Mouse (Mus musculus): ENCODE data around the gene Urb2. TPM values are rescaled to one million over a fixed set of nuclear protein-coding genes. Genes with fewer than 3 reads are reported as not detected.

Urb2 gene
- polyA plus RNA-seq, 1 experiment from 2014 or later = 4.6 TPM

GRCm38 (mm10) chr8:123982826-123983400 lies 38.4 kb upstream of the Urb2 start, which contains the start of gene Abcb10:
Gene Abcb10, minus strand, starts transcription at chr8:123983122.
- H3K27ac ChIP-seq (ENCODE audit: low read length) = peak within 1 kb of the TSS; percentile 21; the same call in 1 of the 2 replicates
- peak; percentile 88 for ATAC-seq
- under 1% methylated on average over 54 of the region's 56 CpGs for WGBS
- H3K4me1 ChIP-seq (replicated peaks; ENCODE audit: control insufficient read depth, insufficient read depth, low read length) = peaks cover 19% of the 10 kb centered on the region
- H3K9ac ChIP-seq (replicated peaks; ENCODE audit: low read depth, low read length) = peak within 1 kb of the TSS; percentile 84
- H3K27me3 ChIP-seq (replicated peaks; ENCODE audit: control insufficient read depth, insufficient read depth, low read length) = no peaks in the 10 kb centered on the region
- H3K4me3 ChIP-seq (replicated peaks; ENCODE audit: low read length) = peak within 1 kb of the TSS; percentile 80
- peak within 1 kb of the TSS; percentile 92 for H3K4me2 ChIP-seq (ENCODE audit: low read length)
- no peaks in the 10 kb centered on the region for H3K9me3 ChIP-seq (ENCODE audit: control insufficient read depth, low read length)
- H3K36me3 ChIP-seq (ENCODE audit: control insufficient read depth, insufficient read depth) = no peaks in the 10 kb centered on the region

- H3K9me3 ChIP-seq (ENCODE audit: control insufficient read depth, low read length) = no peaks in the 10 kb centered on the region
- no peaks in the 10 kb centered on the region; the same call in 1 of the 2 replicates for H3K4me1 ChIP-seq (replicated peaks; ENCODE audit: control insufficient read depth, insufficient read depth, low read length)
- H3K4me3 ChIP-seq (replicated peaks; ENCODE audit: low read length) = no peak overlapping the region
- H3K27me3 ChIP-seq (replicated peaks; ENCODE audit: control insufficient read depth, insufficient read depth, low read length) = no peaks in the 10 kb centered on the region
- no peak for ATAC-seq
- no peak overlapping the region for H3K9ac ChIP-seq (replicated peaks; ENCODE audit: low read depth, low read length)
- no peaks in the 10 kb centered on the region for H3K36me3 ChIP-seq (ENCODE audit: control insufficient read depth, insufficient read depth)
- no peak overlapping the region for H3K4me2 ChIP-seq (ENCODE audit: low read length)
- 76% methylated on average over 6 of the region's 6 CpGs for WGBS
- H3K27ac ChIP-seq (ENCODE audit: low read length) = no peak overlapping the region
Measured at GRCm38 (mm10) chr8:123988605-123989038, 32.7 kb upstream of the Urb2 start.

GRCm38 (mm10) chr8:123989128-123989527 lies 32.2 kb upstream of the Urb2 start:
- no peak overlapping the region for H3K9ac ChIP-seq (replicated peaks; ENCODE audit: low read depth, low read length)
- H3K4me3 ChIP-seq (replicated peaks; ENCODE audit: low read length) = no peak overlapping the region
- H3K27ac ChIP-seq (ENCODE audit: low read length) = no peak overlapping the region
- H3K4me1 ChIP-seq (replicated peaks; ENCODE audit: control insufficient read depth, insufficient read depth, low read length) = no peaks in the 10 kb centered on the region; the same call in 1 of the 2 replicates
- H3K36me3 ChIP-seq (ENCODE audit: control insufficient read depth, insufficient read depth) = no peaks in the 10 kb centered on the region
- H3K4me2 ChIP-seq (ENCODE audit: low read length) = no peak overlapping the region
- no peaks in the 10 kb centered on the region for H3K9me3 ChIP-seq (ENCODE audit: control insufficient read depth, low read length)
- WGBS = 81% methylated on average over 7 of the region's 7 CpGs
- no peak for ATAC-seq
- no peaks in the 10 kb centered on the region for H3K27me3 ChIP-seq (replicated peaks; ENCODE audit: control insufficient read depth, insufficient read depth, low read length)

- H3K4me3 ChIP-seq (replicated peaks; ENCODE audit: low read length) = no peak overlapping the region
- H3K9ac ChIP-seq (replicated peaks; ENCODE audit: low read depth, low read length) = no peak overlapping the region
- H3K4me2 ChIP-seq (ENCODE audit: low read length) = no peak overlapping the region
- no peaks in the 10 kb centered on the region for H3K36me3 ChIP-seq (ENCODE audit: control insufficient read depth, insufficient read depth)
- no peaks in the 10 kb centered on the region; the same call in 1 of the 2 replicates for H3K4me1 ChIP-seq (replicated peaks; ENCODE audit: control insufficient read depth, insufficient read depth, low read length)
- ATAC-seq = no peak
- no peak overlapping the region for H3K27ac ChIP-seq (ENCODE audit: low read length)
- no peaks in the 10 kb centered on the region for H3K9me3 ChIP-seq (ENCODE audit: control insufficient read depth, low read length)
- WGBS = 93% methylated on average over 13 of the region's 13 CpGs
- no peaks in the 10 kb centered on the region for H3K27me3 ChIP-seq (replicated peaks; ENCODE audit: control insufficient read depth, insufficient read depth, low read length)
Measured at GRCm38 (mm10) chr8:123990277-123991049, 30.8 kb upstream of the Urb2 start.

- Histone ChIP-seq H3K4me3 (replicated peaks; ENCODE audit: low read length) (no peak overlapping the region), H3K36me3 (ENCODE audit: control insufficient read depth, insufficient read depth) (peaks cover 6% of the 10 kb centered on the region; the same call in 1 of the 2 replicates), H3K27ac (ENCODE audit: low read length) (no peak overlapping the region), H3K9me3 (ENCODE audit: control insufficient read depth, low read length) (no peaks in the 10 kb centered on the region), H3K27me3 (replicated peaks; ENCODE audit: control insufficient read depth, insufficient read depth, low read length) (no peaks in the 10 kb centered on the region), H3K4me2 (ENCODE audit: low read length) (no peak overlapping the region), H3K9ac (replicated peaks; ENCODE audit: low read depth, low read length) (no peak overlapping the region), H3K4me1 (replicated peaks; ENCODE audit: control insufficient read depth, insufficient read depth, low read length) (no peaks in the 10 kb centered on the region; the same call in 1 of the 2 replicates)
- no peak for ATAC-seq
- WGBS = 65% methylated on average over 8 of the region's 8 CpGs
Measured at GRCm38 (mm10) chr8:123992587-123992986, 28.7 kb upstream of the Urb2 start.

- Histone ChIP-seq H3K36me3 (ENCODE audit: control insufficient read depth, insufficient read depth) (peaks cover 6% of the 10 kb centered on the region; the same call in 1 of the 2 replicates), H3K27ac (ENCODE audit: low read length) (no peak overlapping the region), H3K9ac (replicated peaks; ENCODE audit: low read depth, low read length) (no peak overlapping the region), H3K27me3 (replicated peaks; ENCODE audit: control insufficient read depth, insufficient read depth, low read length) (no peaks in the 10 kb centered on the region), H3K4me1 (replicated peaks; ENCODE audit: control insufficient read depth, insufficient read depth, low read length) (no peaks in the 10 kb centered on the region; the same call in 1 of the 2 replicates), H3K4me3 (replicated peaks; ENCODE audit: low read length) (no peak overlapping the region), H3K9me3 (ENCODE audit: control insufficient read depth, low read length) (no peaks in the 10 kb centered on the region), H3K4me2 (ENCODE audit: low read length) (no peak overlapping the region)
- 92% methylated on average over 5 of the region's 5 CpGs for WGBS
- ATAC-seq = no peak
Measured at GRCm38 (mm10) chr8:123993597-123993996, 27.7 kb upstream of the Urb2 start.

- ATAC-seq = no peak
- Histone ChIP-seq H3K27ac (ENCODE audit: low read length) (no peak overlapping the region), H3K9me3 (ENCODE audit: control insufficient read depth, low read length) (no peaks in the 10 kb centered on the region), H3K9ac (replicated peaks; ENCODE audit: low read depth, low read length) (no peak overlapping the region), H3K4me3 (replicated peaks; ENCODE audit: low read length) (no peak overlapping the region), H3K4me1 (replicated peaks; ENCODE audit: control insufficient read depth, insufficient read depth, low read length) (no peaks in the 10 kb centered on the region; the same call in 1 of the 2 replicates), H3K36me3 (ENCODE audit: control insufficient read depth, insufficient read depth) (peaks cover 6% of the 10 kb centered on the region; the same call in 1 of the 2 replicates), H3K4me2 (ENCODE audit: low read length) (no peak overlapping the region), H3K27me3 (replicated peaks; ENCODE audit: control insufficient read depth, insufficient read depth, low read length) (no peaks in the 10 kb centered on the region)
- WGBS = 97% methylated on average over 3 of the region's 3 CpGs
Measured at GRCm38 (mm10) chr8:123993997-123994396, 27.3 kb upstream of the Urb2 start.

GRCm38 (mm10) chr8:123999568-123999967 lies 21.7 kb upstream of the Urb2 start:
- Histone ChIP-seq H3K9ac (replicated peaks; ENCODE audit: low read depth, low read length) (no peak overlapping the region), H3K9me3 (ENCODE audit: control insufficient read depth, low read length) (no peaks in the 10 kb centered on the region), H3K27ac (ENCODE audit: low read length) (no peak overlapping the region), H3K4me2 (ENCODE audit: low read length) (no peak overlapping the region), H3K27me3 (replicated peaks; ENCODE audit: control insufficient read depth, insufficient read depth, low read length) (no peaks in the 10 kb centered on the region), H3K4me3 (replicated peaks; ENCODE audit: low read length) (no peak overlapping the region), H3K36me3 (ENCODE audit: control insufficient read depth, insufficient read depth) (peaks cover 22% of the 10 kb centered on the region), H3K4me1 (replicated peaks; ENCODE audit: control insufficient read depth, insufficient read depth, low read length) (no peaks in the 10 kb centered on the region)
- WGBS = 83% methylated on average over 2 of the region's 2 CpGs
- no peak for ATAC-seq

GRCm38 (mm10) chr8:124002546-124003108 lies 18.7 kb upstream of the Urb2 start:
- H3K27ac ChIP-seq (ENCODE audit: low read length) = no peak overlapping the region
- no peak overlapping the region for H3K4me3 ChIP-seq (replicated peaks; ENCODE audit: low read length)
- no peak for ATAC-seq
- H3K9me3 ChIP-seq (ENCODE audit: control insufficient read depth, low read length) = no peaks in the 10 kb centered on the region
- peaks cover 27% of the 10 kb centered on the region for H3K36me3 ChIP-seq (ENCODE audit: control insufficient read depth, insufficient read depth)
- H3K27me3 ChIP-seq (replicated peaks; ENCODE audit: control insufficient read depth, insufficient read depth, low read length) = no peaks in the 10 kb centered on the region
- WGBS = 91% methylated on average over 10 of the region's 10 CpGs
- no peaks in the 10 kb centered on the region for H3K4me1 ChIP-seq (replicated peaks; ENCODE audit: control insufficient read depth, insufficient read depth, low read length)
- no peak overlapping the region for H3K9ac ChIP-seq (replicated peaks; ENCODE audit: low read depth, low read length)
- H3K4me2 ChIP-seq (ENCODE audit: low read length) = no peak overlapping the region
